Mouse (Mus musculus) heart, postnatal 25 days (tissue): ENCODE measurements around the gene Tmem45a. TPM values are rescaled to one million over a fixed set of nuclear protein-coding genes. Genes with fewer than 3 reads are reported as not detected.

Experiments
- DNase-seq: peaks from one replicate; pipeline ENCODE4 v3.0.0; 2022; ENCODE audit warnings: low spot score
- intact Hi-C: fragments of 180-260 bp; cut with DNase I; formaldehyde crosslinking; loops from one replicate; pipeline ENCODE4 v1.15.1; 2025
- total RNA-seq, 2 experiments: library from RNA; stranded (reverse); gene quantifications; 2 replicates each; pipeline ENCODE4 v1.2.3; 2021

Tmem45a gene
- total RNA-seq, 2 experiments from 2014 or later = 3.7 to 3.8 TPM

GRCm38 (mm10) chr16:56800469-56800868 lies 85.5 kb downstream of the Tmem45a start:
- intact Hi-C loops = loop anchor here (2.0 kb wide), 1 partner anchor 118 kb away; no protein-coding TSS in a partner anchor
- no peak for DNase-seq

GRCm38 (mm10) chr16:56799541-56800029 lies 86.4 kb downstream of the Tmem45a start:
- intact Hi-C loops = loop anchor here (2.0 kb wide), 1 partner anchor 119 kb away; no protein-coding TSS in a partner anchor
- no peak for DNase-seq

- no peak for DNase-seq
- intact Hi-C loops = no loop called here
These were observed 87.1 kb downstream of the Tmem45a start for GRCm38 (mm10) chr16:56798873-56799272.

GRCm38 (mm10) chr16:56795481-56796139 lies 90.4 kb downstream of the Tmem45a start, which contains the start of gene Adgrg7:
Gene Adgrg7, minus strand, starts transcription at chr16:56795855.
- intact Hi-C loops = no loop called here

GRCm38 (mm10) chr16:56794383-56795144 lies 91.4 kb downstream of the Tmem45a start:
- intact Hi-C loops = no loop called here
- DNase-seq = no peak

More at GRCm38 (mm10) chr16:56795481-56796139, 90.4 kb downstream of the Tmem45a start, which contains the start of gene Adgrg7:
- DNase-seq = no peak

- no peak for DNase-seq
- intact Hi-C loops = no loop called here
These were observed 92.2 kb downstream of the Tmem45a start for GRCm38 (mm10) chr16:56793778-56794177.

- intact Hi-C loops = no loop called here
- no peak for DNase-seq
These were observed 100.0 kb downstream of the Tmem45a start for GRCm38 (mm10) chr16:56785943-56786342.

GRCm38 (mm10) chr16:56771163-56772105 lies 114.5 kb downstream of the Tmem45a start:
- intact Hi-C loops = loop anchor here (2.0 to 5.0 kb wide), 3 partner anchors 149 to 406 kb away; no protein-coding TSS in a partner anchor
- DNase-seq = no peak

Other genes starting within 250 kb of the Tmem45a start
- gene Tfg, start 168.7 kb downstream of the Tmem45a start, total RNA-seq = 10 to 100 TPM; 48.0 to 49.5 TPM
- gene Adgrg7, start 90.3 kb downstream of the Tmem45a start, total RNA-seq = not detected
- not detected for gene Lnp1, start 41.9 kb upstream of the Tmem45a start, total RNA-seq
- not detected for gene Tmem45a2, start 185.2 kb upstream of the Tmem45a start, total RNA-seq
- 10 to 100 TPM; 44.9 to 45.3 TPM for gene Tomm70a, start 235.5 kb upstream of the Tmem45a start, total RNA-seq